Mouse (Mus musculus): ENCODE data around the gene Mbd6. TPM values are rescaled to one million over a fixed set of nuclear protein-coding genes. Genes with fewer than 3 reads are reported as not detected.

The Mbd6 gene
- 7.4 and 10.9 TPM in 2 replicates for polyA plus RNA-seq (2012; rRNA removed)

GRCm38 (mm10) chr10:127288800-127289572 is at the start of gene Mbd6:
Gene Mbd6, minus strand, starts transcription at chr10:127289018.

GRCm38 (mm10) chr10:127321621-127322020 is 32.8 kb upstream of the Mbd6 start, which contains the start of gene Arhgap9:
Gene Arhgap9, plus strand, starts transcription at chr10:127321964.

GRCm38 (mm10) chr10:127311476-127312355 is 22.9 kb upstream of the Mbd6 start, which contains the start of gene Mars:
Gene Mars, minus strand, starts transcription at chr10:127311786.

GRCm38 (mm10) chr10:127266112-127267091 is 22.4 kb downstream of the Mbd6 start, which contains the start of gene Dctn2:
Gene Dctn2, plus strand, starts transcription at chr10:127266368.

DNA sequence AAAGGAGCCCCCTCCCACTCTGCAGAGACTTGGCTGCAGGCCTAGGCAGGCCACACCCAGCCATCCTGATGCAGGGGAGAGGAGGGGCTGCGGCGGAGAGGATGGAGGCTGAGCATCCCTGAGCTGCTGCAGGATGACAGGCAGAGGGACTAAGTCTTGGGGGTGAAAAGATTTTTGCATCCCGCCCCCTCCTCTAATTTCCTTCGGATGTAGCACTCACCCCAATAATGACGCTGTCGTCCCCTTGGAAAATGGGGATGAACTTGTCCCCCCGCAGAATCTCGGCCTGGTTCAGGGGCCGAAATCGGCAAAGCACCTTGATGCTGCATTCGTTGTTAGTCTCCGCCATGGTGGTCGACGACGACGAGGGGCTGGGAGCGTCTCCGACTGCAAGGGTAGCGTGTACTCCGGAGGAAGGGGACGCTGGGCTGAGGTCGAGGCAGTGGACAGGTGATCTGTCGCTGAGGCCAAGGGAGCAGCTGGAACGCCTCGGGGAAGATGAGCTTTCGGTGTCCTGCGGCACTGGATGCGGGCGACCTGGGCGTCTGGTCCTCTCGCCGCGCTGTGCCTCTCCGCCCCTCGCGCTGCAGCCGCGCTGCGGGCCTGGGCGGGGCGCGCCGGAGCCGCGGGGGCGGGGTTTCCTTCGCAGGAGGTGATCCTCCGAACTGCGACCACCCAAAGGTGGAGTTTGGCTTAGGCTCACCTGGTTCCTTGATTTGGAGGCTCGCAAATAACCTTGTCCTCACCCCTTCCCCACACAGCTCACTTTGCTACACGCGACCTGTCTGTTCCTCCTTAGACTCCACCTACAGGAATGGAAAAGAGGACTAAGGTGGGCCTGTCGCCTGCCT is 26.0 kb downstream of the Mbd6 start, which contains the start of gene Kif5a:
Gene Kif5a (minus strand): TSS at position 801 of the 851 bp plus-strand sequence.

Other genes with a start within 250 kb of the Mbd6 start
- 12.8 and 14.1 TPM in 2 replicates for gene Mettl1, start 247.6 kb downstream of the Mbd6 start, polyA plus RNA-seq (2012; rRNA removed)
- gene Eef1akmt3, start 247.5 kb downstream of the Mbd6 start, polyA plus RNA-seq (2012; rRNA removed) = 0.05 and 0.08 TPM in 2 replicates
- 0.03 and 0.08 TPM in 2 replicates for gene Cyp27b1, start 240.8 kb downstream of the Mbd6 start, polyA plus RNA-seq (2012; rRNA removed)
- 0.09 and 0.11 TPM in 2 replicates for gene March9, start 228.8 kb downstream of the Mbd6 start, polyA plus RNA-seq (2012; rRNA removed)
- gene Cdk4, start 225.5 kb downstream of the Mbd6 start, polyA plus RNA-seq (2012; rRNA removed) = 209 and 248 TPM in 2 replicates
- 34.4 and 41.3 TPM in 2 replicates for gene Tspan31, start 218.8 kb downstream of the Mbd6 start, polyA plus RNA-seq (2012; rRNA removed)
- 1.4 and 2.2 TPM in 2 replicates for gene Agap2, start 213.7 kb downstream of the Mbd6 start, polyA plus RNA-seq (2012; rRNA removed)
- 26.4 and 26.9 TPM in 2 replicates for gene Os9, start 167.9 kb downstream of the Mbd6 start, polyA plus RNA-seq (2012; rRNA removed)
- 7.2 and 11.2 TPM in 2 replicates for gene B4galnt1, start 123.8 kb downstream of the Mbd6 start, polyA plus RNA-seq (2012; rRNA removed)
- 2.0 and 2.2 TPM in 2 replicates for gene Slc26a10, start 108.4 kb downstream of the Mbd6 start, polyA plus RNA-seq (2012; rRNA removed)
- 7.5 and 7.6 TPM in 2 replicates for gene Arhgef25, start 98.9 kb downstream of the Mbd6 start, polyA plus RNA-seq (2012; rRNA removed)
- 29.2 and 32.7 TPM in 2 replicates for gene Dtx3, start 93.3 kb downstream of the Mbd6 start, polyA plus RNA-seq (2012; rRNA removed)
- gene Pip4k2c, start 77.4 kb downstream of the Mbd6 start, polyA plus RNA-seq (2012; rRNA removed) = 27.4 and 31.2 TPM in 2 replicates
- 0.11 and 0.12 TPM in 2 replicates for gene Kif5a, start 25.7 kb downstream of the Mbd6 start, polyA plus RNA-seq (2012; rRNA removed)
- gene Dctn2, start 22.6 kb downstream of the Mbd6 start, polyA plus RNA-seq (2012; rRNA removed) = 57.7 and 61.0 TPM in 2 replicates
- gene Mars, start 22.8 kb upstream of the Mbd6 start, polyA plus RNA-seq (2012; rRNA removed) = 62.7 and 64.4 TPM in 2 replicates
- 7.4 and 9.7 TPM in 2 replicates for gene Arhgap9, start 32.9 kb upstream of the Mbd6 start, polyA plus RNA-seq (2012; rRNA removed)
- gene Gli1, start 53.0 kb upstream of the Mbd6 start, polyA plus RNA-seq (2012; rRNA removed) = 0.95 and 0.98 TPM in 2 replicates
- 0.46 and 0.53 TPM in 2 replicates for gene Inhbe, start 65.4 kb upstream of the Mbd6 start, polyA plus RNA-seq (2012; rRNA removed)
- 1.1 and 1.6 TPM in 2 replicates for gene Inhbc, start 81.4 kb upstream of the Mbd6 start, polyA plus RNA-seq (2012; rRNA removed)
- gene R3hdm2, start 91.3 kb upstream of the Mbd6 start, polyA plus RNA-seq (2012; rRNA removed) = 8.5 and 11.2 TPM in 2 replicates
- gene Stac3, start 212.7 kb upstream of the Mbd6 start, polyA plus RNA-seq (2012; rRNA removed) = 0.36 and 1.6 TPM in 2 replicates
- 1.8 and 2.2 TPM in 2 replicates for gene Ndufa4l2, start 225.9 kb upstream of the Mbd6 start, polyA plus RNA-seq (2012; rRNA removed)
- 83.1 and 90.5 TPM in 2 replicates for gene Shmt2, start 233.4 kb upstream of the Mbd6 start, polyA plus RNA-seq (2012; rRNA removed)
- not detected in 2 replicates for gene Nxph4, start 245.5 kb upstream of the Mbd6 start, polyA plus RNA-seq (2012; rRNA removed)

All from liver, embryonic 14 days (tissue).